Mouse (Mus musculus) retina, embryonic 14.5 days (tissue): ENCODE measurements around the gene Pde8a.

Experiments used
- DNase-seq: peaks from one replicate; pipeline ENCODE4 v3.0.0-alpha.2; 2015; ENCODE audit warnings: low spot score

Gene Pde8a

GRCm38 (mm10) chr7:81338522-81338873 lies 125.1 kb downstream of the Pde8a start:
- no peak for DNase-seq

GRCm38 (mm10) chr7:81339783-81340182 lies 126.4 kb downstream of the Pde8a start:
- peak; percentile 71 for DNase-seq

- DNase-seq: peak; percentile 75
Measured at GRCm38 (mm10) chr7:81341563-81341962, 128.2 kb downstream of the Pde8a start.

DNA sequence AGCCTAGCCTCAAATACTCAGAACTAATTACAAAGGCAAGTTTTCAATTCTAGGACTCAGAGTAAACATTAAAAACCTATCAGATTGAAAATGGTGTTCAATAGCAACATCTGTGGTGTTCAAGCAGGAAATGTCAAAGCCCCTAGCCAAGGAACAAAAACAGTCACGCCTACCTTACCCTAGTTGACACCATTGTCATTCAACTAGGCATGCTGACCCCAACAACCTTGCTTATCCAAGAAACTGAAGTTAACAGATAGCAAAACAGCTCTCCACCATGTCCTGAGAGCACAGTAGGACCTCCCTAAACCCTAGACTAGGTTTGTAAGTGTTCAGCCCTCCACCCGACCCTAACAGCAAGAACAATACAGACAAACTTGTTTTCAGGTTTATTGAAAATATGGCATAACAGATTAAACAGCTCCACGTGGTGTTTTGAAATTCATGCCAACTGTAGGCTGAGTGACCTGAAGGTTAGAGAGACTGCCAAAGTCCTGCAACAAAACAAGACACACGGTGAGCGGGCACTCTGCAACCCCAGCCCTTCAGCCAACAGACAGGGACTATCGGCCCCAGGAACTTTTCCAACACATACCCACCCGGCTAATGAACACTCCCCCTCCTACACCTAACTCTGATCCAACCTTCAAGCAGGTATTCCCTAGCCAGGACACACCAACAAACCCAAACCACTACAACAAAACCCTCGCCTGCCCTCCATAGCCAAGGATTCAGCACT lies 129.1 kb downstream of the Pde8a start:
- no peak for DNase-seq

DNA sequence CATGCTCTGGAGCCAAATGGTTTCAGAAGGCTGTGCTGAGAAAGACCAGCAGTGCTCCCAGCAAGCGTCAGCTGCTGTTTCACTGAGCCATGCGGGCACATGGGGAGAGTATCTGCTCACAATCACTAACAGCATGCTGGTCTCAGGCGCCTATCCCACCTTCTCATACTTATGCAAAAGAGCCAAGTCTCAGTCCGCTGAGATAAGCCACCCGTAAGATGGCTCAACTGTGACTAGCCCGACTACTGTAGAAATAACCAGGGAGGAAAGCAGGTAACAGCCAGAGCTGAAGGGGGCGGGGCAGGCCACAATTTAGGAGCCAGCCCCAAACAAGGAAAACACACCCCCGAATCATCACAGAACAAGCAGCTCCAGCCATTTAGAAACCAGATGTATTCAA lies 129.9 kb downstream of the Pde8a start:
- no peak for DNase-seq

- DNase-seq: no peak
Measured at GRCm38 (mm10) chr7:81343831-81344230, 130.4 kb downstream of the Pde8a start.

DNA sequence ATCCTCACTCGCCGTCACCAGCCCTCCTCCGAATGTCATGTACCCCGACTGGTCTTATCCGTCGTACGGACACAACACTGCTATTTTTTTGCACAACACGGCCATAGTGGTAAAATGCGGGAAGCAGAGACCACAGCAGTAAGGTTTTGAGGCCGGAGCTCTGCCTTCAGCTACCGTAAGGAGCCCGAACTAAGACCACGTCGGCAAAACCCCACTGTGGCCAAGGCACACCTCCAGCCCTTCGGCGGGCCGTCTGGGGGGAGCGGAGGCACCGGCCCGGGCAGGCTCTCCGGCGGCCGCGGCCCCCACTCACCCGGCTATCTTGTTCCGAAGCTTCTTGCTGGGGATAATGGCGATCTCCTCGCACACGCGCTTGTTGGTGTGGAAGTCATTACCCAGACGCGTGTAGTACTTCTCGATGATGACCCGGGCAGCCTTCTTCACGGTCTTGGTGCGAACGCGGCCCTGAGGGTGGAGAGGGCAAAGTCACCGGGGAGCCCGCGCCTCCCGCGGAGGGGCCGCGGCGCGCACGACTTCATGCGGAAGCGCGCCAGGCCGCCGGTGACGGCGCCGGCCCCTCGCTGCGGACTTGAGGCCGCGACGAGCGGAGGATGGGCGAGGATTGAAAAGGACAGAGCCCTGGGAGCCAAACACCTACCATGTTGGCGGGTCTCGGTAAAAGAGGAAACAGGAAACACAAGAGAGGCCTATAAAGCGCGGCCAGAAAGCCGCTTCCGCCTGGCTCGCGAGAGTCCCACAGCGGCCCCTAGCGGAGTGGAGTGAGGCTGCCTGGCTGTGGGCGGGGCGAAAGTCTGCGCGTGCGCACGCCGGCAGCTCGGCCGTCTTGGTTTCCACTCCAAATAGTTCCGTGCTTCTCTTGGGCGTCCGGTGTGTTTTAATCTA lies 131.4 kb downstream of the Pde8a start, which contains the start of gene Rps17:
TSS of gene Rps17 (minus strand) at position 711 of the 903 bp plus-strand sequence.
- DNase-seq: peak; percentile 96

DNA sequence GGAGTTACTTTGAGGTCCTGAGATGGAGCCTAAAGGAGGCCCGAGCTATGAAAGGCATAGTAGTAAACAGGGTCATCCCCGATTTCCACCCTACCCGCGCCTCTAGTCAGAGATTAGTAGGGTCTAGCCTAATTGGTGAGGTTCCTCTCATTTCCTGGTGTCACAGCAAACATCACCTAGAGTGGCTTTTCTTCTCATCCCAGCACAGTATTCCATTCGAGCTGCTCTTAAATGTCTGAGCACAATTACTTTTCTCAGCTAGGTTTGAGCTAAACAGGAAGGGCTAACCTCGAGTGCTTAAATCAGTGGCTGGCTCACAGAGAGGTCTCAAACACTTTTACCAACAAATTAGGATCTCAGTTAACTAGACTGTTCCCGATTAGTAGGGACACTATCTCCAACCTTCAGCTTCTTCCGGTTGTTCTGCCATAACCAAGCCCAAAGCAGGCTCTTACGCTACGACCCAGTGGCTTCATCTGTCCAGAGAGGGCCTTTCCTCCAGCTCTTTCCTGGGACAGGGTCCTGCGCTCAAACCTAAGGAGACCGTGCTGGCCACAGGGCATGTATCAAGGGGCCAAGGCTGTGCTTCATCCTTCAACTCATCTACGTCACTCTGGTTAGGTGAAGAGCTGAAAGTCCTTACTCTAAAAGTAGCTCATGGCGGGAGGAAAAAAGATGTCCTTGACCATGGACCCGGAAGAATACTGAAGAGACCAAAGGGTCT lies 132.2 kb downstream of the Pde8a start:
- DNase-seq: no peak

- no peak for DNase-seq
Measured at GRCm38 (mm10) chr7:81348206-81348605, 134.8 kb downstream of the Pde8a start.

DNA sequence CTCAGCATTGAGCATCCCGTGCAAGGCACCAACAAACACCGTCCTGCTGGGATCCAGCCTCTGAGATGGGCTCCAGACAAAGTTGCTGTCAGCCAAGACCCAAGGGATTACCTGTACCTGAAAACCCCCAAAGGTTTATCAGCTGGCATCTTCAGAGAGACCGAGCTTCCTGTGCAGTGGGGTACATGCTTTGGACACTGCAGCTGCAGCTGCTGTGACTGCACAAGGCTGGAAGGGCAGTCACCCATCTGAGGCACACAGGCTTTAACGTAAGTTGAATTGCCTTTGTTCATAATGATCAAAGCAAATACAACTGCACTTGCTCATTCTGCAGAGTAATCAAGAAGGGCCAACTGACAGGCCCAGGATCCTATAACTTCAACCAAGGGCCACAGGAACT lies 138.4 kb downstream of the Pde8a start:
- DNase-seq: no peak

- DNase-seq: no peak
Measured at GRCm38 (mm10) chr7:81355746-81356145, 142.3 kb downstream of the Pde8a start.

- no peak for DNase-seq
Measured at GRCm38 (mm10) chr7:81356360-81356759, 143.0 kb downstream of the Pde8a start.

DNA sequence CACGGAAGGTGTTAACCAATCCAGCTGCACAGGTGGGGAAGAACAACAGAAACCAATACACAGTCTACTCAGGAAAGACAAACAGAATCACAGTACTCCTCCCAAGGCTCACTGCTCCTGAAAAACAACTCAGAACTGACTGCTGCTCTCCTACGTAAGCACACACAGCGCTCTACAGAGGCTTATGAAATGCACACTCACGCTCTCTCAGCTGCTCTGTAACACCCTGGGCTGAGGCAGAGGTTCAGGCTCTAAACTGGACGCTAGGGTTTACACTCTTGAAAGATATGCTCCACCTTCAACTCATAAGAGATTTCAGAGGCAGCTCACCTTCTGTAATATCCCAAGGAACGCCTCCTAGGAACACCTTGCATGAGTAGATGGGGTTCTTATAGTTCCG lies 143.6 kb downstream of the Pde8a start:
- no peak for DNase-seq

GRCm38 (mm10) chr7:81367946-81368345 lies 154.6 kb downstream of the Pde8a start:
- DNase-seq: no peak

GRCm38 (mm10) chr7:81369724-81370123 lies 156.3 kb downstream of the Pde8a start:
- no peak for DNase-seq

DNA sequence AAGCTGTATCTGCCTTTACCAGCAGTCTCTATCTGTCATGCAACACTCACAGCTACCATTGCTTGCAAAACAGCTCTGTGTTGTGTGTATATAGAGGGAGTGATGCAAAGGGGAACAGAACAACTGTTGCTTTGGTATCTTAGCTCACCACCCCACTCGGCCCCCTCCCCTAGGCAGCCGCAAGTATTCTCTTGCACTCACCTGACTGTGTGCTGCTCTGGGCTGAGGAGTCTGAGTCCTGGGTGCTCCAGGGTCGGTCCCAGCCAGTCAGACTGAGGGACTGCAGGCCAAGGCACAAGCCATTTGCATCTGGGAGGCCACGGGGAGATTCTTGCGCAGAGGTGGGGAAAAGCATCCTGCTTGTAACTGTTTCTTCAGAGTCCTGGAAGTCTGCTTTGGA lies 158.4 kb downstream of the Pde8a start:
- DNase-seq: no peak

- DNase-seq: peak; percentile 65
Measured at GRCm38 (mm10) chr7:81372337-81372920, 159.0 kb downstream of the Pde8a start.

DNA sequence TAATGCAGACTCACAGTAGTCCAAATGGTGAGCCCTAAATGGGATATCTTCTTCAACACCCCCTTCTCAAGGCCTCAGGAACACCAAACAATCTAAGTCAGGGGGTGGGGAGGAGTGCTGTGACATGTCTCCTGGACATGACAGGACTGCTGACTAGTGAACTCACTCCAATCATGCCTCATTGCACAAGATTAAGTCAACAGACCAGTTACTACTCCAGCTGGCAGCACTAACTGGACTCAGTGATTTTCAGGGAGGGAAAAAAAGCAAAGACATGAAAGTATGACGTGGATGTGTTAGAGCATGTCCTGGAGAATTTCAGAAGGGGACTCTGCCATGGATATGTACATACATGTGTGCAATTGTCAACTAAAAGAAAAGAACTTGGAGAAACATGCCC lies 166.0 kb downstream of the Pde8a start:
- no peak for DNase-seq
